Mouse (Mus musculus) inflammation-experienced regulatory T-cells, adult 6 months (primary cell): ENCODE data around the gene Tbc1d7. TPM values are rescaled to one million over a fixed set of nuclear protein-coding genes. Genes with fewer than 3 reads are reported as not detected.

ENCODE experiments used
- ATAC-seq: one replicate; pipeline ENCODE4 v1.8.0; 2017
- polyA plus RNA-seq, 3 experiments: library from polyadenylated mRNA; unstranded; fragments of 100-300 nt; shearing (Covaris generic); gene quantifications; one replicate each; pipeline ENCODE4 v1.2.1; 2017

Tbc1d7 gene
- 10 to 100 TPM; 16.1 to 16.8 (median 16.8) TPM for polyA plus RNA-seq

GRCm38 (mm10) chr13:43171020-43171710 lies at the start of gene Tbc1d7:
Gene Tbc1d7, minus strand, starts transcription at chr13:43171501.
- ATAC-seq: peak; percentile 86

DNA sequence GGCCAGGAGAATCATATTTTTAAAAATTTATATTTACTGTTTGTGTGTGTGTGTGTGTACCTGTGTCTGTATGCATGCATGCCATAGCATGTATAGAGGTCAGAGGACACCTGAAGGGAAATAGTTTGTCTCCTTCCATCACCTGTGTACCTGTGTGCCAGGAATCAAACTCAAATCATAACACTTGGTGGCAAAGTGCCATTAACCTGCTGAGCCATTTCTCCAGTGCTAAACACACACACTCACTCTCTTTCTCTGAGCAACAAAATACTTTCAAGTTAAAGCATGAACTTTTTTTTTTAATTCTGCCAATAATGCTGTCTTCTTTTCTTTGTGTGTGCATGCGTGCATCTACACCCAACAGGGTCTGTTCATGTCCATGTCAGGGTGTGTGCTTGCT lies 49.3 kb upstream of the Tbc1d7 start:
- no peak for ATAC-seq

DNA sequence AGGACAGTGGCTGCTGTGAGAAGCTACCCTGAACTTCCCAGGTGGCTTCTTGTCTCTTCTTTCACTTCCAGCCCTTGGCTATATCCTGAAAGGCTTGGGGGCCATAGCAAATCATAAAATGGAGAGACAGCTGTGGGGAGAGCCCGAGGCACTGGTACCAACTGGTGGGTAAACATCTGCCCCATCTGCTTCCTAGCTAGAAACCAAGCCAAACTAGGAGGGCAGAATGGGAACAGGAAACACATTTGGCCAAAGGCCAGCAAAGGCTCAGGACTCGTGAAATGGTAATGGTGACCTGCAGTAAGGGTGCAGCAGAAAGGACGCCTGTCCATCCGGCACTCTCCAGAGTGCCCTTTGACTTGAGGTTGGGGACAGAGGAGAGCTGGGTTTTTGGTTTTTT lies 47.5 kb upstream of the Tbc1d7 start:
- no peak for ATAC-seq

GRCm38 (mm10) chr13:43218284-43218683 lies 47.0 kb upstream of the Tbc1d7 start:
- no peak for ATAC-seq

DNA sequence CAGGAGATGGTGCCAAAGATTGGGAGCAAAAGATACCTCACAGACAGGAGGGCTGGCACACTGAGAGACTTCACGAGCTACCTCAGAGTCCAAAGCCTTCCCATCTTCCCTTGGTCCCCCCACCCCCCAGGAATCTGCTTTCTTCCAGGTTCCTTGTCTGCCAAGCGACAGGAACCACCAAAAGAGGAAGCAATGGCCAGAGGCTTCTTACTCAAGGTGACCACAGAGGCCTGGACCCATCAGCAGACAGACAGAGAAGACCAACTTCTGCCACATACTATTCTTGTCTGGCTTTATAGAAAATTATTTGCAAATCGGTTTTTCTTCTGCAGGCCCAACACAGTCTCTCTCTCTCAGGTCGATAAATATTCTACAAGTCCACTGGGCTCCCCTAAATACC lies 46.4 kb upstream of the Tbc1d7 start:
- no peak for ATAC-seq

GRCm38 (mm10) chr13:43217059-43217458 lies 45.8 kb upstream of the Tbc1d7 start:
- no peak for ATAC-seq

DNA sequence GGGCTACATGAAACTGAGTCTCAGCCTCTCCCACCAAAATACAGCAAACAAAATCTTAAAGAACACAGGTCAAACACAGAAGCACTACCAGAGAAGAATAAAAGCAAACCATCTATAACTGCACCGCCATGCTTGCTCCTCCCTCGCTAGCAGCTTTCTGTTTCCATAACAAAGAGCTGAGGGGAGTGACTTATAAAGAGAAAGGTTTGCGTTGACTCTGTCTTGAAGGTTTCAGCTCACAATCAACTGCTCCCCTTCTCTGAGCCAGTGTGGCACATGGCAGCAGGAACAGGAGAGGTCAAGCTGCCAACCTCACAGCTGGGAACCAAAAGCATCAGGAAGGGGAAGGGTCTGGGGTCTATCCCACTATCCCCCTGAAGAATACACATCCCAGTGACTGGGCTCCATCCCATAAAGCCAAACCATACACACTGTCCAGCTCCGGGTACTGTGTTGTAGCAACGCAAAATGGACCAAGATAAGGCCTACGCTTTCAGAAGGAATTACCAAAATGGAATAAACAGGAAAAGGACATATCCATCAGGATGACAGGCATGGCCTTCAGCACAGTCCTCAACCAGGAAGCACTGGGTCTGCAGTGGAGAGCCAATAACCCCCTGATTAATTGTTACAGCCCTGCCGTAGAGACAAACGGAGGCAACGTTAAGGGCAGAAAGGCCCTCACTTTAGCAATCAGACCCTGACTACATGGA lies 44.8 kb upstream of the Tbc1d7 start:
- ATAC-seq: peak; percentile 76

GRCm38 (mm10) chr13:43215144-43215993 lies 44.1 kb upstream of the Tbc1d7 start:
- peak; percentile 62 for ATAC-seq

DNA sequence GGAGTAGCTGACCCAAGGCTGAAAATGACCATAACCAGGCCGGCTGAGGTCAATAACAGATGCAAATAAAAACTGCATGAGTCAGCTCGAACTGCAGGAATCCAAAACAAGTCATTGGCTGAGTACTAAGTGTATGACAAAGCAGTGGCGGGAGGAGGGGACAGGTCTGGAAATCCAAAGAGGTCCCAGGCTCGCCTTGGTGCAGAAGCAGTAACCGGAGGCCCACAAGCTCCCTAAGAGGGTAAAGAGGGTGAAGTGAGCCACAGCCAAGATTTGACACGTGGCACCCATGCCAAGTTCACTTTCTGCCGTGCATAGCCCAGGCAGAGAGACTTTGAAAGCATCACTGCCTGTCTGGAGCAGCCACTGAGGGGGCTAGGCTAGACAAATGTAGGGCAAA lies 41.0 kb upstream of the Tbc1d7 start:
- no peak for ATAC-seq

DNA sequence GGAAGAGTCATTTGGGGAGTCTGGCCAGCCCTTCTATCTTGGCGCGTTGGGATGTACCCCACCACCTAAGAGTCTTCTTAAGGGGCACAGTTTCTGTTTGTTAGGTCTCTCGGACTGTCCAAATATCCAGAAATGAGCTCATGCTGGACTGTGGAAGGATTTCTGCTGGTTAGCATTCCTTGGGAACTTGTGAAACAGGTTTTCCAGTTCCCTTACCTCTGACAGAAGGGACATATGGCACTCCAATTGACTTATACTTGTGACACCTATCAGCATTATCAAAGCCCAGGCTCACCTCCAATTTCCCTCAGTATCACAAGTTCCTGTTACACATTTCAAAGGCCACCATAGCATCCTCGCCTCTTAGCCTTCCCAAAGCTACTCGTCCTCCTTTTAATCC lies 39.7 kb upstream of the Tbc1d7 start:
- no peak for ATAC-seq

GRCm38 (mm10) chr13:43209560-43209959 lies 38.3 kb upstream of the Tbc1d7 start:
- ATAC-seq: no peak

DNA sequence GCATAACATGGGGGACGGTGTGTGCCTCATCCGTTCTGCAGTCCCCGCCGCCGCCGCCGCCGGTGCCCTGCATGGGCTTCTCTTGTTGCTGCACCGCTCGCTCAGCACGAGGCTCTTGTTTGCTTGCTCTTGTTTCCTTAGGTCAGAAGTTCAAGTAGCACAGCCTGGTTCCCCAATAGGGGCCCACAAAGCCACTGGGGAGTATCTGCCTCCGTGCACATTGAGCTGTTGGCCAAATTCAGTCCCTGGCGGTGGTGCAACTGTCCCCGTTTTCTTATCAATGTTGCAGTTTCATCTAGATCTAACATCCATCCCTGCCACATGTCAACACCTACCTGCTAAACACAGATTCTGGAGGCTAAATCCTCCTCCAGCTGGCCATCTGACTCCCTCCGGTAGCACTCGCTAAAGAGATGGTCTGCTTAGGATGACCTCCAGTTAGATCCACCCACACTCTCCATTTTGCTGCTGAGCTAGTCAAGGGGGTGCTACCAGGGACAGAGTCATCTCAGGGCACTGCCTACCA lies 37.7 kb upstream of the Tbc1d7 start:
- peak; percentile 21 for ATAC-seq

DNA sequence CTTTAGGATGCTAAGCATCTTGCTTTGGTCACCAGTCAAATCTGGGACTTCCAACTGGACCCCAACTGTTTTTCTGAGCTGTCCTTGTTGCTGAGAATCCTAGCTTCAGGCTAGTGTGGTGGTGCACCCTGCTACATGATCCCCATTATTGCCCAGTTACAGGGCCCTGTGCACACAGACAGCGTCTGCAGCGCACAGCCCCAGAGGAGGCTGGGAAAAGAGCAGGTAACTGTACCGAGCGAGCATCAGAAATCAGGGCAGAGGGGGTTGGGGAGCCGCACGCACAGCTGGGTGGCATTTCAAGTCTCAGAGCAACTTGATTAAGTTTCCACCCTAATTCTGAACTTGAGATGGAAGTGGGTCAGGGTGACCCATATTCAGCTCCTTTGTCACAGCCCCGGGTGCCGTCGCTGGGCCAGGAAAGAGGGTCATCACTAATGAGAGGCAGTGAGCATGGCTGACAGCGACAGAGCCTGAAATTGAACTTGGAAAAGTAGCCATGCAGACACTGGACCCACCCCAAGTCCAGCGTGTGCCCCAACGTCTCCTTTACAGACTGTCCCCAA lies 34.9 kb upstream of the Tbc1d7 start:
- no peak for ATAC-seq

GRCm38 (mm10) chr13:43203641-43204040 lies 32.3 kb upstream of the Tbc1d7 start:
- no peak for ATAC-seq

GRCm38 (mm10) chr13:43203234-43203633 lies 31.9 kb upstream of the Tbc1d7 start:
- ATAC-seq: no peak

GRCm38 (mm10) chr13:43202351-43202750 lies 31.1 kb upstream of the Tbc1d7 start:
- peak; percentile 46 for ATAC-seq

GRCm38 (mm10) chr13:43201033-43201432 lies 29.7 kb upstream of the Tbc1d7 start:
- ATAC-seq: no peak

GRCm38 (mm10) chr13:43200473-43200872 lies 29.2 kb upstream of the Tbc1d7 start:
- ATAC-seq: no peak

GRCm38 (mm10) chr13:43199749-43200148 lies 28.4 kb upstream of the Tbc1d7 start:
- ATAC-seq: peak; percentile 67

DNA sequence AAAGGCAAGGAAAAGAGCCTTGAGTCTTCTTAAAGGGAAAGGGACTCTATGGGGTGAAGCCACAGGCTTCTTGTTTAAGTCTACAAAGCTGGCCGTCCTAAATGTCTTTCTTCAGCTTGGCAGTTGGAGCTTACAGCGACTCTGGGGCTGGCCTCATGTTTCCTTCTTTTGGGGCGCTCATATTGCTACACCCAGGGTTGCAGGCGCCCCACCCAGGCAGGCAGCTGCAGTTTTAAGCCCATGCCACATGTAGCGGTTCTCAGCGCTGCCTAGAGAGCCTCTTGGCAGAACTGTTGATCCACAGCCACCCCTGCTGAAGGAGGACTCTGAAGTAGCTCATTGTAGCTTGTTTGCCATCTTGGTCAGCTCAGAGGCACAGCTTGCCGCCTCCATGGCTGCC lies 28.0 kb upstream of the Tbc1d7 start:
- no peak for ATAC-seq

GRCm38 (mm10) chr13:43197187-43197586 lies 25.9 kb upstream of the Tbc1d7 start:
- no peak for ATAC-seq

GRCm38 (mm10) chr13:43196000-43196399 lies 24.7 kb upstream of the Tbc1d7 start:
- no peak for ATAC-seq

DNA sequence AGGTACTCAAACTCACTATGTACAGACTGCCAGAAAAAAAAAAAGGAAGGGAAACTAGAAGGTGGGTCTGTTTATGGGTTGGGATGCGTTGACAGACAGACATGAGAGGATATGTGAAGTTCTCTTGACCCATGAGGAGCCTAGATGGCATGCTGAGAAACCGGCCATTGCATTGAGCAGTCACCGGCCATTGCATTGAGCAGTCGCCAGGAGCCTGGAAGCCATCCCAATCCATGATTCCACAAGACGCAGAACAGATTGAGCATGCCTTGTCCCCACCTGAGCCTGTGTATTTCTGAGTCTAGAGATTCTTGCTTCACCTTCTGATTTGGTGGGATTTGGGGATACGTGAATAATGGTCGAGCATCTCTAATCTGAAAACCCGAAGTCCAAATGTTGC lies 22.6 kb upstream of the Tbc1d7 start:
- no peak for ATAC-seq
